18 mouse cellular contexts compared by ENCODE assay signal in genomic region chr4:137077216-137077615, GRCm38 (mm10). TPM values are rescaled to one million over a fixed set of nuclear protein-coding genes. Genes with fewer than 3 reads are reported as not detected.
A peak's percentile ranks its signal among the peaks of the same experiment; 100 is the strongest.
DNase-seq lines count a peak whose midpoint lies in the region; ATAC-seq and TF ChIP-seq lines count a peak whose summit lies in the region.
"Had no signal": no experiment of that assay in that cellular context is flagged by ENCODE, and none has a peak within 500 bp of the region (broad histone marks: within the 10 kb centered on the region; RNA-seq: fewer than 3 reads in every experiment).

No protein-coding gene starts in this region.

- no peak overlapping the region for H3K27ac ChIP-seq in liver, embryonic 15.5 days (replicated peaks)
- no peak overlapping the region for H3K27ac ChIP-seq in hindbrain, embryonic 16.5 days (ENCODE audit: low read depth, low read length)
- no peak overlapping the region for H3K27ac ChIP-seq in gastrocnemius, adult 2 months
- H3K27ac ChIP-seq: embryonic facial prominence, embryonic 12.5 days; forebrain, embryonic 10.5 days; heart, embryonic 10.5 days; intestine, embryonic 15.5 days; midbrain, embryonic 15.5 days; neural tube, embryonic 13.5 days had no signal

- H3K4me1 ChIP-seq in liver, embryonic 15.5 days (replicated peaks): 0 out of 2 replicates have a peak, but pooled peaks cover 4% of the 10 kb centered on the region
- no peaks in the 10 kb centered on the region for H3K4me1 ChIP-seq in hindbrain, embryonic 16.5 days (ENCODE audit: control insufficient read depth, insufficient read depth, low read depth, low read length)
- H3K4me1 ChIP-seq: embryonic facial prominence, embryonic 12.5 days; forebrain, embryonic 10.5 days; hindbrain, embryonic 10.5 days; intestine, embryonic 15.5 days; midbrain, embryonic 15.5 days had no signal

- intact Hi-C loops in gastrocnemius, adult 2 months (cut with DNase I): loop anchor here (5.0 kb wide), 1 partner anchor 210 kb away; no protein-coding TSS in a partner anchor

- 11% methylated on average over 2 of the region's 2 CpGs for WGBS in liver, embryonic 15.5 days (ENCODE audit: insufficient replicate concordance)
- whole genome bisulfite sequencing in hindbrain, embryonic 16.5 days: 21% methylated on average over 2 of the region's 2 CpGs

- H3K4me3 ChIP-seq in liver, embryonic 15.5 days (replicated peaks): no peak overlapping the region
- no peak overlapping the region for H3K4me3 ChIP-seq in hindbrain, embryonic 16.5 days (ENCODE audit: low read length)
- no peak overlapping the region for H3K4me3 ChIP-seq in gastrocnemius, adult 2 months
- H3K4me3 ChIP-seq: embryonic facial prominence, embryonic 12.5 days; forebrain, embryonic 10.5 days; heart, embryonic 10.5 days; hindbrain, embryonic 10.5 days; intestine, embryonic 15.5 days; midbrain, embryonic 15.5 days; neural tube, embryonic 13.5 days had no signal

- peaks cover 15% of the 10 kb centered on the region for H3K27me3 ChIP-seq in liver, embryonic 15.5 days
- no peaks in the 10 kb centered on the region for H3K27me3 ChIP-seq in hindbrain, embryonic 16.5 days (replicated peaks; ENCODE audit: control insufficient read depth, insufficient read depth, low read length)
- H3K27me3 ChIP-seq: intestine, embryonic 15.5 days; midbrain, embryonic 15.5 days; neural tube, embryonic 13.5 days had no signal

- no peaks in the 10 kb centered on the region for H3K36me3 ChIP-seq in liver, embryonic 15.5 days (replicated peaks)
- H3K36me3 ChIP-seq in hindbrain, embryonic 16.5 days (ENCODE audit: control insufficient read depth, insufficient read depth, low read length): no peaks in the 10 kb centered on the region
- H3K36me3 ChIP-seq: embryonic facial prominence, embryonic 12.5 days; forebrain, embryonic 10.5 days; heart, embryonic 10.5 days; hindbrain, embryonic 10.5 days; intestine, embryonic 15.5 days; midbrain, embryonic 15.5 days; neural tube, embryonic 13.5 days had no signal

- peak; percentile 73 for ATAC-seq in liver, embryonic 15.5 days (ENCODE audit: insufficient read depth)
- ATAC-seq in hindbrain, embryonic 16.5 days: no peak
- ATAC-seq: intestine, embryonic 15.5 days; midbrain, embryonic 15.5 days had no signal

- H3K4me2 ChIP-seq in liver, embryonic 15.5 days: no peak overlapping the region
- no peak overlapping the region for H3K4me2 ChIP-seq in hindbrain, embryonic 16.5 days (ENCODE audit: low read length)
- H3K4me2 ChIP-seq: embryonic facial prominence, embryonic 12.5 days; intestine, embryonic 15.5 days; midbrain, embryonic 15.5 days; neural tube, embryonic 13.5 days had no signal

- H3K9ac ChIP-seq in liver, embryonic 15.5 days: no peak overlapping the region
- no peak overlapping the region for H3K9ac ChIP-seq in hindbrain, embryonic 16.5 days (ENCODE audit: low read depth, low read length)
- H3K9ac ChIP-seq: embryonic facial prominence, embryonic 12.5 days; intestine, embryonic 15.5 days; midbrain, embryonic 15.5 days; neural tube, embryonic 13.5 days had no signal

- peak; percentile 18 for DNase-seq in kidney, adult 9 months
- no peak for DNase-seq in kidney, postnatal 10 days
- DNase-seq in 416B (ENCODE audit: low read depth): peak; percentile 87
- DNase-seq in adrenal gland, postnatal 14 days: peak; percentile 47
- no peak for DNase-seq in neural tube, embryonic 10.5 days (ENCODE audit: extremely low spot score, low spot score)
- no peak for DNase-seq in gastrocnemius, adult 2 months
- DNase-seq: cerebellum, adult 2 months; lung, postnatal 14 days; thymus, postnatal 25 days had no signal

- H3K9me3 ChIP-seq in liver, embryonic 15.5 days (replicated peaks): no peaks in the 10 kb centered on the region
- no peaks in the 10 kb centered on the region for H3K9me3 ChIP-seq in hindbrain, embryonic 16.5 days (ENCODE audit: control insufficient read depth, low read length)
- H3K9me3 ChIP-seq: embryonic facial prominence, embryonic 12.5 days; forebrain, embryonic 10.5 days; heart, embryonic 10.5 days; hindbrain, embryonic 10.5 days; intestine, embryonic 15.5 days; midbrain, embryonic 15.5 days; neural tube, embryonic 13.5 days had no signal

- no peak for TF ChIP-seq CTCF in gastrocnemius, adult 2 months (IDR thresholded peaks at IDR 0.05)

RNA-seq across cellular contexts. Expression of gene Zbtb40, which starts 28.6 kb away (rescaled TPM):
- 9.9 and 10.2 TPM in 2 replicates for total RNA-seq in adrenal gland, postnatal 14 days (2021)
- polyA plus RNA-seq in liver, embryonic 15.5 days (2015; fragmentation: Nextera tagmentation; extraction: Ambion mirVana): 1.0 and 1.5 TPM in 2 replicates
- 3.2 and 4.4 TPM in 2 replicates for polyA plus RNA-seq in hindbrain, embryonic 16.5 days (2015; fragmentation: Nextera tagmentation; extraction: Ambion mirVana)
- 1 to 10 TPM; 8.4 to 9.5 TPM for total RNA-seq in gastrocnemius, adult 2 months (2021)

Comparison
In these comparisons a context has a peak if more than half of its experiments do, and no peak if none do; other contexts are left out.
1. DNase-seq: peak in kidney, adult 9 months (single experiment), 416B (single experiment) and adrenal gland, postnatal 14 days (single experiment); none in kidney, postnatal 10 days (single experiment), neural tube, embryonic 10.5 days (single experiment) and gastrocnemius, adult 2 months (single experiment).